Mouse (Mus musculus): Measurements from ENCODE around the gene Armh1. TPM values are rescaled to one million over a fixed set of nuclear protein-coding genes. Genes with fewer than 3 reads are reported as not detected.

The Armh1 gene
- polyA plus RNA-seq, 1 experiment from 2014 or later: 0.32 TPM

DNA sequence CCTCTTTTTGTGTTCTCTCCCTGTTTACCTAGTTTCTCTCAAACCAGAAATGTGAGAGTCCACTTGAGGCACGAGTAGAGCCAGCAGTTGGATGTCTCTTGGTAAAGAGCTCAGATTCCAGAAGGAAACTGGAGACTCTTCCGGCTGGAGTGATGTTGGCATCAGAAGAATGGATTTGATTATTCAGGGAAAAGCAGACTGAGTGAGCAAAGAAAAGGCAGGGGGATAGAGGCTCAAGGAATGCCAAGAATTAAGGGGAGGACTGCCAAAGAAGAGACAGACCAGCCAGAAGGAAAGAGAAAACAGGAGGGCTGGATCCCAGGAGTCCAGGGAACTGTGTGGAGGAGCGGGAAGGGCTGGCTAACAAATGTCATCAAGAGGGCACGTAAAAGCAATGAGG lies 16.1 kb downstream of the Armh1 start:
- ATAC-seq (ENCODE audit: low FRiP score, low read depth): no peak
- Histone ChIP-seq H3K4me1 (no peaks in the 10 kb centered on the region), H3K4me3 (no peak overlapping the region), H3K4me2 (replicated peaks) (no peak overlapping the region), H3K27me3 (peaks cover 9% of the 10 kb centered on the region; the same call in 1 of the 2 replicates), H3K9ac (replicated peaks) (no peak overlapping the region), H3K27ac (replicated peaks) (no peak overlapping the region), H3K9me3 (no peaks in the 10 kb centered on the region), H3K36me3 (no peaks in the 10 kb centered on the region)
- 64% methylated on average over 4 of the region's 4 CpGs for WGBS

DNA sequence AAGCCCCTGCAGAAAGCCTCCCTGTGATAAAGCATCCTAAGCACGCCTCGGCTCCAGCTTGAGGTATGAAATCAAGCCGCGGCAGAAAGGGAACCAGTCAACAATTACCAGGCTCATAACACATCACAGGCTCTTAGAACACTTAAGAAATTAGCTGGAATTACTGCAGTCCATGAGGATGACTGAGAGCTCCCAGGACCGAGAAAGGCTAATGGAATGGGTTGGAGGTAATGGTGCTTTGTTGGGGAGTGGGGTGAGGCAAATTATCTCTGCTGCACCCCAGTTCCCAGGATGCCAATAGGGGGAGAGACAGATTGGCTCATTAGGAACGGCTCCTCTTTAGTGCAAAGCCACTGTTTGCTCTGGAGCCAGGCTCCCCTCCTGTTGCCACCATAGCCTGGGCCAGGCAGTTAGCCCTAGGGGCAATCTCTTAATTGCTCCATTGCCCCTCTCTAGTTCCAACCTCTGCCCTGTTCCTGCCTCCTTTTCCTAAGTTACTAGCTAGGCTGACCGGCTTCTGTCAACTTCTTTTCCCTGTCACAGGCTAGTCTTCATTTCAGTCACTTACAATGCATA lies 17.7 kb downstream of the Armh1 start:
- WGBS: 77% methylated on average over 7 of the region's 7 CpGs
- no peak overlapping the region for H3K4me3 ChIP-seq
- H3K9ac ChIP-seq (replicated peaks): no peak overlapping the region
- H3K4me1 ChIP-seq: no peaks in the 10 kb centered on the region
- H3K27me3 ChIP-seq: peaks cover 9% of the 10 kb centered on the region; the same call in 1 of the 2 replicates
- H3K36me3 ChIP-seq: no peaks in the 10 kb centered on the region
- H3K27ac ChIP-seq (replicated peaks): no peak overlapping the region
- H3K9me3 ChIP-seq: no peaks in the 10 kb centered on the region
- ATAC-seq (ENCODE audit: low FRiP score, low read depth): no peak
- H3K4me2 ChIP-seq (replicated peaks): no peak overlapping the region

GRCm38 (mm10) chr4:117231208-117231607 lies 20.7 kb downstream of the Armh1 start:
- 89% methylated on average over 2 of the region's 2 CpGs for WGBS
- H3K27ac ChIP-seq (replicated peaks): no peak overlapping the region
- no peak overlapping the region for H3K4me2 ChIP-seq (replicated peaks)
- H3K4me3 ChIP-seq: no peak overlapping the region
- H3K36me3 ChIP-seq: no peaks in the 10 kb centered on the region
- no peak for ATAC-seq (ENCODE audit: low FRiP score, low read depth)
- no peaks in the 10 kb centered on the region for H3K4me1 ChIP-seq
- H3K9ac ChIP-seq (replicated peaks): no peak overlapping the region
- no peaks in the 10 kb centered on the region for H3K9me3 ChIP-seq
- H3K27me3 ChIP-seq: peaks cover 11% of the 10 kb centered on the region; the same call in 1 of the 2 replicates

DNA sequence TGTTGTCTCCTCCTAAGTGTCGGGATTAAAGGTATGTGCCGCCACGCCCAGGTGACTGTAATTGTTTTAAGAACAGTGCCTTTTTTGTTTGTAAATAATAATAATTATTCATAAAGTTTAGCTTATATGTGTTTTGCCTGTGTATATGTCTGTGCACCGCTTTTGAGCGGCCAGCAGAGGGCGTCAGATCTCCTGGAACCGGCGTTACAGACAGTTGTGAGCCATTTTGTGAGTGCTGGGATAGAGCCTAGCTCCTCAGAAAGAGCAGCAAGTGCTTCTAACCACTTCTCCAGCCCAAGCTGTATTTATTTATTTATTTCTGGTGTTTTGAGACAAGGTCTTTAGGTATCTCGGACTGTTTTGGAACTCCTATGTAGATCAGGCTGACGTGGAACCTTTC lies 21.6 kb downstream of the Armh1 start:
- no peak overlapping the region for H3K9ac ChIP-seq (replicated peaks)
- H3K4me2 ChIP-seq (replicated peaks): no peak overlapping the region
- H3K27ac ChIP-seq (replicated peaks): no peak overlapping the region
- no peaks in the 10 kb centered on the region for H3K36me3 ChIP-seq
- H3K9me3 ChIP-seq: no peaks in the 10 kb centered on the region
- ATAC-seq (ENCODE audit: low FRiP score, low read depth): no peak
- H3K4me3 ChIP-seq: no peak overlapping the region
- 52% methylated on average over 10 of the region's 10 CpGs for WGBS
- no peaks in the 10 kb centered on the region for H3K4me1 ChIP-seq
- peaks cover 11% of the 10 kb centered on the region; the same call in 1 of the 2 replicates for H3K27me3 ChIP-seq

DNA sequence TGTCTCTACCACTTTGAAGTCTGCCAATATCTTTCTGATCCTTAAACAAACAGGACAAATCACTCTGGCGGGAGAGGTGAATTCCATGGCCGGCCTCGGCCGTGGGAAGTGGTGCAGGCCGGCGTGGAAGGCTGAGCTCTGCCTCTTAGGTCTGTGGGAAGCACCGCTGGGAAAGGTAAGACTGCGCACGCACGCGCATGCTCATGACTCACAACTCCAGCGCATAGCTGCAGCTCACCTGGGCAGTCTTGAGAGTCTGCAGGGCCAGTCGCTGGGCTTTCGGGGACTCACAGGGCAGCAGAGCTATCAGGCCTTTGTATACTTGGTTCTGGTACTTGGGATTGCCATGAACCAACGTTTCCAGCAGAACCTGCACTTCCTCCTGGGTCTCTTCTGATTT lies 22.3 kb downstream of the Armh1 start:
- no peaks in the 10 kb centered on the region for H3K9me3 ChIP-seq
- H3K4me3 ChIP-seq: no peak overlapping the region
- 72% methylated on average over 15 of the region's 15 CpGs for WGBS

DNA sequence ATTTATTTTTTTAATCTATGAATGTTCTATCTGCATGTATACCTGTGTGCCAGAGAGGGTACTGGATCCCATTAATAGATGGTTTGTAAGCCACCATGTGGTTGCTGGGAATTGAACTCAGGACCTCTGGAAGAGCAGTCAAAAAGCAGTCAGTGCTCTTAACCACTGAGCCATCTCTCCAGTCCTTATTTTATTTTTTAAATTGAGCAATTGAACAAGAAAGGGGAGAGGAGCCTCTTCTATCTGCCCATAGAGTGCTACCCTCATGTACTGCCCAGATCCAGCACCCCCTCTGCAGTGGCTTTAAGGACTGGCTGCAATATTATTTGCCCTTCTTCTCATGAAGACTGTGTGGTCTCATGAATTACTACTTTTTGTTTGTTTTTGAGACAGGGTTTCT lies 26.7 kb downstream of the Armh1 start:
- no peaks in the 10 kb centered on the region for H3K4me1 ChIP-seq
- H3K9ac ChIP-seq (replicated peaks): no peak overlapping the region
- no peak for ATAC-seq (ENCODE audit: low FRiP score, low read depth)
- H3K36me3 ChIP-seq: no peaks in the 10 kb centered on the region
- H3K4me3 ChIP-seq: no peak overlapping the region
- H3K9me3 ChIP-seq: no peaks in the 10 kb centered on the region
- H3K27ac ChIP-seq (replicated peaks): no peak overlapping the region
- no peak overlapping the region for H3K4me2 ChIP-seq (replicated peaks)
- 0 out of 2 replicates have a peak, but pooled peaks cover 3% of the 10 kb centered on the region for H3K27me3 ChIP-seq

More for the DNA sequence above, 22.3 kb downstream of the Armh1 start:
- Histone ChIP-seq H3K27ac (replicated peaks) (no peak overlapping the region), H3K27me3 (peaks cover 10% of the 10 kb centered on the region; the same call in 1 of the 2 replicates), H3K9ac (replicated peaks) (no peak overlapping the region), H3K4me1 (no peaks in the 10 kb centered on the region), H3K4me2 (replicated peaks) (no peak overlapping the region), H3K36me3 (no peaks in the 10 kb centered on the region)
- ATAC-seq (ENCODE audit: low FRiP score, low read depth): no peak

GRCm38 (mm10) chr4:117224122-117224521 lies 27.8 kb downstream of the Armh1 start:
- 81% methylated on average over 8 of the region's 8 CpGs for whole genome bisulfite sequencing
- no peaks in the 10 kb centered on the region for H3K4me1 ChIP-seq
- no peak overlapping the region for H3K27ac ChIP-seq (replicated peaks)
- no peak for ATAC-seq (ENCODE audit: low FRiP score, low read depth)
- no peaks in the 10 kb centered on the region for H3K36me3 ChIP-seq
- H3K9ac ChIP-seq (replicated peaks): no peak overlapping the region
- H3K4me3 ChIP-seq: no peak overlapping the region
- no peak overlapping the region for H3K4me2 ChIP-seq (replicated peaks)
- 0 out of 2 replicates have a peak, but pooled peaks cover 3% of the 10 kb centered on the region for H3K27me3 ChIP-seq
- no peaks in the 10 kb centered on the region for H3K9me3 ChIP-seq

GRCm38 (mm10) chr4:117223001-117223400 lies 28.9 kb downstream of the Armh1 start:
- no peaks in the 10 kb centered on the region for H3K36me3 ChIP-seq
- no peak overlapping the region for H3K9ac ChIP-seq (replicated peaks)
- ATAC-seq (ENCODE audit: low FRiP score, low read depth): no peak
- 74% methylated on average over 5 of the region's 5 CpGs for whole genome bisulfite sequencing
- 0 out of 2 replicates have a peak, but pooled peaks cover 3% of the 10 kb centered on the region for H3K27me3 ChIP-seq
- H3K4me2 ChIP-seq (replicated peaks): no peak overlapping the region
- no peak overlapping the region for H3K27ac ChIP-seq (replicated peaks)
- H3K9me3 ChIP-seq: no peaks in the 10 kb centered on the region
- H3K4me1 ChIP-seq: no peaks in the 10 kb centered on the region
- H3K4me3 ChIP-seq: no peak overlapping the region

DNA sequence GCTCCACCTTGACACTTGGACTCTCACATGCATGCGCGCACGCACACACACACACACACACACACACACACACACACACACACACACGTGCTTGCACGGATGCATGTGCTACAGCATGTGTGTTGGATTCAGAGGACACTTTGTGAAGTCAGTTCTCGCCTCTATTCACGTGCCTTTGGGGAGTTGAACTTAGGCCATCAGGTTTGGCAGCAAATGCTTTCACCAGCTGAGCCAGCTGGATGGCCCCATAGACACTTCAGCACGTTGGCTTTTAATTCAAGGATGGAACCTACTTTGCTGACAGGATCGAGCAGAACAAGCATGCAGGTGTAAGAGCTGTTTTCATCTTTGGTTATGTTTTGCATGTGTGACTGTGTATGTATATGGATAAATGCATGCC lies 30.1 kb downstream of the Armh1 start:
- no peak for ATAC-seq (ENCODE audit: low FRiP score, low read depth)
- Histone ChIP-seq H3K27me3 (no peaks in the 10 kb centered on the region), H3K27ac (replicated peaks) (no peak overlapping the region), H3K4me3 (no peak overlapping the region), H3K36me3 (no peaks in the 10 kb centered on the region), H3K9ac (replicated peaks) (no peak overlapping the region), H3K4me2 (replicated peaks) (no peak overlapping the region), H3K9me3 (no peaks in the 10 kb centered on the region), H3K4me1 (no peaks in the 10 kb centered on the region)
- 85% methylated on average over 9 of the region's 9 CpGs for WGBS

DNA sequence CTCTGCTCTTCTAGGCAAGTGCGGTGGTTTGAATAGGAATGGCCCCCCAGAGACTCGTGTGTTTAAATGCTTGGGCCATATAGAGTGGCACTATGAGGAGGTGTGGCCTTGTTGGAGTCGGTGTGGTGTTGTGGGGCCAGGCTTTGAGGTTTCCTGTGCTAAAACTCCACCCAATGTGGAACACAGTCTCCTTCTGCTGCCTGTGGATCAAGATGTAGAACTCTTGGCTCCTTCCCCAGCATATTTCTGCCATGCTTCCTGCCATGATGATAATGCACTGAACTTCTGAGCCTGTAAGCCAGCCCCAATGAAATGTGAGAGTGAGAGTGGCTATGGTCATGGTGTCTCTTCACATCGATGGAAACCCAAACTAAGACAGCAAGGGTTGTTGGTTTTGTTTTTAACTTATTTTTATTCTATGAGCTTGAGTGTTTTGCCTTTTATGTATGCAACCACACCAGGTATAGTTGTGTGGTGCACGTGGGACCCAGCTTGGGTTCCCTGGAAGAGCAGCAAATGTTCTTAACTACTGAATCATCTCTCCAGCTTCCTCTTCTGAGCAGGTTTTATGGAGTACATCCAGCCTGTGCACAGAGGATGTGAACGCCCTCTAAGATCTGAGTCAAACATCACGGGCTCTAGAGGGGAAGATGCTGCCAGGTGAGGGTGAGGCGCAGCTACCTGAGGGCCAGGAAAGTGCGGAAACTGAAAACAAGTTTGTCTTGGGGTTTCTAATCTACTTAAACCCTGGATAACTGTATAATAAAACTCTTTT lies 31.0 kb downstream of the Armh1 start:
- Histone ChIP-seq H3K9me3 (no peaks in the 10 kb centered on the region), H3K27ac (replicated peaks) (no peak overlapping the region), H3K4me1 (no peaks in the 10 kb centered on the region), H3K27me3 (no peaks in the 10 kb centered on the region), H3K9ac (replicated peaks) (no peak overlapping the region), H3K4me2 (replicated peaks) (no peak overlapping the region), H3K4me3 (no peak overlapping the region), H3K36me3 (no peaks in the 10 kb centered on the region)
- WGBS: 80% methylated on average over 9 of the region's 9 CpGs
- no peak for ATAC-seq (ENCODE audit: low FRiP score, low read depth)

DNA sequence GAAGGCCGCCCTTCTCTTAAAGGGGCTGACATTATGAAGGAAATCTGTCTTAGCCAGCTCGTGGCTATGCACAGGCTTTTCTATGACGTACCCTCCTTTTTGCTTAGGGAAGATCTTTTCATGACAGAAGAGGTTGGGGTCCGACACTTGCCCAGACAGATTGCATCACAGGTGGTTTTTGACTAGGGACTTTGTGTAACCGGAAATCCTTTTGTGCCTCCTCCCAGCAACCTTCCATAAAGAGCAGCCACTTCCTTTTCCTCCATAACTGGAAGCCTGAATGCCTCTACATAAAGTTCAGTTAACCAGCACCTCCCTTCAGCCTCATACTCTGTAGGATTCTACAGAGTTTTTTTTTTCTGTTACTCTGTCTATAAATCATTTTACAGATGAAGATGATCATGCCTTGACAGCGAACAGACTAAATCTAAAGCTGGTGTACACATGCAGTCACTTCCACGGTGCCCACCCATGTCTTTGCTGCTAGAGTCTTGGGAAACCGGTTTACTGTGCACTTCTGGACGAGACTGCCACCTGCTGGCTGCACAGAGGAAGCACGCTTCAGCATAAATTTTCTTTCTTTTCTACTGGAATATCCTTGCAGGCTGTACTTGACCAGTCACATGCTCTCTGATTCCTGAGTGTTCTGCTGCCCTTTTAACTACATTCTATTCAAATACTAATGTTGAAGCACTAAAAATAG lies 33.3 kb downstream of the Armh1 start:
- no peak overlapping the region for H3K9ac ChIP-seq (replicated peaks)
- H3K27me3 ChIP-seq: peaks cover 13% of the 10 kb centered on the region
- H3K4me2 ChIP-seq (replicated peaks): no peak overlapping the region
- WGBS: 38% methylated on average over 10 of the region's 10 CpGs
- H3K4me1 ChIP-seq: no peaks in the 10 kb centered on the region
- no peaks in the 10 kb centered on the region for H3K9me3 ChIP-seq
- H3K27ac ChIP-seq (replicated peaks): no peak overlapping the region
- no peak for ATAC-seq (ENCODE audit: low FRiP score, low read depth)
- H3K4me3 ChIP-seq: no peak overlapping the region
- H3K36me3 ChIP-seq: no peaks in the 10 kb centered on the region

- Histone ChIP-seq H3K9me3 (no peaks in the 10 kb centered on the region), H3K4me1 (no peaks in the 10 kb centered on the region), H3K27ac (replicated peaks) (no peak overlapping the region), H3K9ac (replicated peaks) (no peak overlapping the region), H3K4me2 (replicated peaks) (no peak overlapping the region), H3K36me3 (no peaks in the 10 kb centered on the region), H3K4me3 (no peak overlapping the region), H3K27me3 (peaks cover 14% of the 10 kb centered on the region)
- ATAC-seq (ENCODE audit: low FRiP score, low read depth): no peak
- WGBS: 77% methylated on average over 5 of the region's 5 CpGs
Observed at GRCm38 (mm10) chr4:117217029-117217428, 34.9 kb downstream of the Armh1 start.
